Mouse (Mus musculus) liver, postnatal 0 days (tissue): ENCODE measurements at regions not wholly inside any gene's neighbourhood (a gene's known extent, or its start where the extent isn't known, plus 50 kb on each side); places are given as distances from the start of the nearest gene placed in this dataset.

Source experiments
- CTCF ChIP-seq: sonication (generic); IDR thresholded peaks from 2 replicates; pipeline ENCODE4 v1.5.1; 2016; ENCODE audit warnings: antibody characterized with exemption, low read depth
- EP300 ChIP-seq: IDR thresholded peaks from 2 replicates; pipeline ENCODE4 v1.6.1; 2016; ENCODE audit warnings: antibody characterized with exemption, low read depth, mild to moderate bottlenecking

DNA sequence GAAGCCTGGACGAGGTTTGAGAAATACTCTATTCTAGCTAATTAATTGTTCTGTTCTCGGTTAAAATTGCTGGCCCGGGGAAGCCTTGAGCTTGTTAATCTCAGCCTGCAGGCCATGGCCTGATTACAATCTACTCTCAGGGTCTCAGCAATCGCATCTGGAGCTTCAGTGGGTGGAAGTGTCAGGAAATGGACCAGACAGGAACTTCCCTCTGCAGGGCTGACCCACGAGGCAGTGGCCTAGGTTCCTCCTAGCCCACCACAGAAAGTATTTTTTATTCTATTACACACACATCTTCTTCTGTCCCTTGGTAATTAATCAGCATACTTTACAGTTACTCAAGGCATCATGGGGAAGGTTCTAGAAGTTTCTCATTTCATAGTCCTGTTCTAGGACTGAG lies 61.3 kb upstream of the Slc45a1 start:
- TF ChIP-seq CTCF (no peak), EP300 (no peak)
